Mouse (Mus musculus) cerebellum, adult 2 months (tissue): Measurements from ENCODE around the gene Glt8d2.

Experiments used
- CTCF ChIP-seq: fragments of 200-500 bp; IDR thresholded peaks from 2 replicates; pipeline ENCODE4 v1.5.1; 2011; ENCODE audit warnings: low read depth, mild to moderate bottlenecking, control low read depth, low read length, moderate library complexity, borderline replicate concordance; ENCODE audit not compliant: insufficient read depth
- POLR2A ChIP-seq: fragments of 200-500 bp; IDR thresholded peaks from 2 replicates; pipeline ENCODE4 v1.6.1; 2011; ENCODE audit warnings: low read length, control low read depth, borderline replicate concordance; ENCODE audit not compliant: insufficient read depth

DNA sequence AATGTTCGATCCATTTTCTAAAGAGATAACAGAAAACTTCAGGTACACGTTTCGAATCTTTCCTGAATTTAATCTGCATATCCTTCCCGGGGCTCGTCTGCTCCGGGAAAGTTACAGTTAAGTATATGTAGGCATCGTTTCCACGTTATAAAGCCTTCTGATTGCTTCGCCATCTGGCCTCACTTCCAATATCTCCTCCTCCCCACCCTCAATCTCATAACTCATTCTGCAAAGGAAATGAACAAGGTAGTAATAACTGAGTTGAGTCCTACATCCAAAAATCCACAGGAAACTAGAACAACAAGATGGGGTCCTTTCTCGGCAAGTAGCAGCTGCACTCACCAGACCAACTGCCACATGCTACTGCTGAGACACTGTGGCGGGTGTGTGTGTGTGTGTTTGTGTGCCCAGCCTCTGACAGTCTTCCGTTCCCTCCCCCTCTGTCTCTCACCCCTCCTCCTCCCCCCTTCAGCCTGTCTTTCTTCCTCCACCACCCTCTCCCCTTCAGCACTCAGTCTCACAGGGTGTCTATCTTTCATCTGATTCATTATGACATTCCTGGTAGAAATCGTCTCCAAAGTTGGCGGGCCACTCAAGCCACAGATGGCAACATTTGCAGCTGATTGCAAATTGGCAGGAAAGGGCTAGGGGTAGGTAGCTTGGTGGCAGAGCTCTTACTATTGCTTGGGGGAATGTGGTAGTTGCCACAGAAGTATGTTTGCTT is 28.0 kb downstream of the Glt8d2 start:
- TF ChIP-seq POLR2A (no peak), CTCF (no peak)
